Mouse (Mus musculus): ENCODE data around the gene Patl2.
"Not testable (repeated sequence)": the region's sequence is repeated elsewhere in the genome, so short reads cannot be mapped to it uniquely, and the experiment has no call there.

Gene Patl2

DNA sequence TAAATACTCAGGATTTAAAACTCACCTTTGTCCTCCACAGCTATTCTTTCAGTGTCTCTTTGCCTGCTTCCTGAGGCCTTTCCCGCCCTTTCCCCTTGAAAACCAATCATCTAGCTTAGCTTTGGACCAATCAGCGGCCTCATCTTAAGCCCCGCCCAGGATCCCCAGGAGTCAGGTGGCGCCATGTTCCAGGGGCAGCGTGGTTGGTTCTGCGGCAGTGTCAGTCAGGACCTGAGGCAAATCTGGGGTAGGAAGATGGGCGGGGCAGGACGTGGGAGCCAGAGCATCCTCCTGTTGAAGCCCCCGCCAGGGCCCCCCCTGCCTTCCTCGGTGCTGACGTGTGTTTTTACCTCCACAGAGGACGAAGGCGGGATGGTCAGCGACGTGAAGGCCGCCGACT is at the start of gene Patl2, which contains the start of gene Terb2:
Patl2 (minus strand) TSS at position 84 of the 400 bp plus-strand sequence.
Terb2 (plus strand) TSS at position 167 of the 400 bp plus-strand sequence.
- DNase-seq (ENCODE audit: extremely low spot score): no peak

GRCm38 (mm10) chr2:122235425-122235824 is 49.4 kb upstream of the Patl2 start:
- DNase-seq (ENCODE audit: extremely low spot score): no peak

DNA sequence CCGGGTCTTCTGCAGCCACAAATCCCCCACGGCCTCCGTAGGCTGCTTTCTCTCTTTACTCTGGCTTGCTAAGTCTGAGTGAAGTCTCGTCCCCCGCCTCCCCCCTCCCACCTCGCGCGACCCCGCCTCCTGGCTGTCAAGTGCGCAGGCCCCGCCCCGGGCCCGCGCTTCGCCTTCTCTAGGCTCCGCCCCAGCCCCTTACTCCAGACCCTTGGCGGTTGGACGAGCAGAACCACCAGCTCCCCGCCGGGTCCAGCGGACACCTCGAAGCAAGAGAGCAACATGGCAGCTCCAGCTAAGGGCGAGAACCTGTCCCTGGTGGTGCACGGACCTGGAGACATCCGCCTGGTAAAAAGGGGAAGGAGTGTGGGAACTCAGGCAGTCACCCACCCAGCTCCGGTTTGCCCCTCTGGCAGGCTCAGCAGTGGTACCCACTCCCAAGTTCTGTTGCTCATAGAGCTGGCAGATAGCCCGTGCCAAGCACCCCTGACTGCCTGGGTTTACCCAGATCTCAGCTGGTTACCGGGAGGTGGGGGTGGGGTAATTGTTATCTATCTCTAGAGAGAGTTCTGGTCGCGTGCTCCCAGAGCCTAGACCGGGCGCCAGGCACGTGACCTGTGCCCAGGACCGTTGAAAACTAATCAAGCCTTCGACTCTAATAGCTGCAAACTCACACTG is 48.8 kb upstream of the Patl2 start, which contains the start of gene Sord:
Sord (plus strand) TSS at position 139 of the 678 bp plus-strand sequence.
- DNase-seq (ENCODE audit: extremely low spot score): peak; percentile 94

GRCm38 (mm10) chr2:122233759-122234557 is 48.0 kb upstream of the Patl2 start:
- peak; percentile 48 for DNase-seq (ENCODE audit: extremely low spot score)

- DNase-seq (ENCODE audit: extremely low spot score): no peak
These were observed 47.4 kb upstream of the Patl2 start for GRCm38 (mm10) chr2:122233341-122233740.

DNA sequence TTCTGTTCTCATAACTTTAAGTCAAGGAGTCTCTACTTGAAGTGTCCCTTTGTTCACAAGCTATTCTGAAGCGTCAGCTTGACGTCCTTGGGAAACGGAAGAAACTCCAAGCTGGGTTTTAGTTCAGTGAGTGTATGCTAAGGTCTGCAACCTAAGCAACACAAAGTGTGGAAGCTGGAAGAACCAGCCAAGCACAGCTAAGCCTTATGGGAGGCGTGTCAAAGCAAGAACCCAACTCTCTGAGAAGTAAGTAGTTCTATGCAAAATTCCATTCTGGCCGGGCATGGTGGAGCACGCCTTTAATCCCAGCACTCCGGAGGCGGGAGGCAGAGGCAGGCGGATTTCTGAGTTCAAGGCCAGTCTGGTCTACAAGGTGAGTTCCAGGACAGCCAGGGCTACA is 45.6 kb upstream of the Patl2 start:
- DNase-seq (ENCODE audit: extremely low spot score): no peak

GRCm38 (mm10) chr2:122230395-122230794 is 44.4 kb upstream of the Patl2 start:
- no peak for DNase-seq (ENCODE audit: extremely low spot score)

GRCm38 (mm10) chr2:122223654-122224053 is 37.7 kb upstream of the Patl2 start:
- DNase-seq (ENCODE audit: extremely low spot score): no peak

- DNase-seq (ENCODE audit: extremely low spot score): no peak
These were observed 36.3 kb upstream of the Patl2 start for GRCm38 (mm10) chr2:122222272-122222671.

DNA sequence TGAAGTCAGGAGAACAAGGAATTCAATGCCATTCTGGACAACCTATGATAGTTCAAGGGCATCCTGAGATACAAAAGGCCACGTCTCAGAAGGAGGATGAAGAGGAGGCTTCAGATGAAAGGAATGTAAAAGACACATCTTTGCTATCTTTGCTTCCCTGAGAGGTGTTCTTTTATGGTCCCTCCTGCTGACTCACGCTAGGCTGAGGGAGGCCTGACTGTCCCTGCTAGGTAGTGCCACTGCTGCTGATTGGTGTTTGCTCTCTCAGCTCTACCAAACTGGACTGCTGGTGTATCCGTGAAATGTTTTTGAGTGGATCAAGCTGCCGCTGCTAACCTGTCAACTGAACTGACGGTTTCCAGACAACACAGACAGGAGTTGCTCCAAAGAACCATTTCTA is 35.8 kb upstream of the Patl2 start:
- no peak for DNase-seq (ENCODE audit: extremely low spot score)

- DNase-seq (ENCODE audit: extremely low spot score): no peak
These were observed 35.4 kb upstream of the Patl2 start for GRCm38 (mm10) chr2:122221378-122221777.

- no peak for DNase-seq (ENCODE audit: extremely low spot score)
These were observed 32.2 kb upstream of the Patl2 start for GRCm38 (mm10) chr2:122218234-122218633.

DNA sequence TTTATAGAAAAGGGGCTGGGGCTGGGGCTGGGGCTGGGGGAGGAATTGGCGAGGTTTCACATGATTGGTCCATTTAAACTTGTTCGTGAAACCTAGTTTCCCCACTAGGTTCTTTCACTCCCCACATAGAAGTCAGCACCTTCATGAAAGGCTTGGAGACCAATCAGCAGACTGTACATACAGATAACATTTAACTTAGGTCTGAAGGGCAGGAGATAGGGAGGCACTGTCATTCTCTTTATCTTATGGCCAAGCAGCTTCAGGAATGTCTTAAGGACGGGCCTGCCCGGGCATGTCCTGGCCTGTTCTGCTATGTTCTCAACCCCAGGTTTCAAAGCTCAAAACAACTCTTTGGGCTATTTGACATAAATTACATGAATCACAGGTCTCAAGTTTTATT is 31.1 kb upstream of the Patl2 start:
- not testable (repeated sequence) for DNase-seq (ENCODE audit: extremely low spot score)

DNA sequence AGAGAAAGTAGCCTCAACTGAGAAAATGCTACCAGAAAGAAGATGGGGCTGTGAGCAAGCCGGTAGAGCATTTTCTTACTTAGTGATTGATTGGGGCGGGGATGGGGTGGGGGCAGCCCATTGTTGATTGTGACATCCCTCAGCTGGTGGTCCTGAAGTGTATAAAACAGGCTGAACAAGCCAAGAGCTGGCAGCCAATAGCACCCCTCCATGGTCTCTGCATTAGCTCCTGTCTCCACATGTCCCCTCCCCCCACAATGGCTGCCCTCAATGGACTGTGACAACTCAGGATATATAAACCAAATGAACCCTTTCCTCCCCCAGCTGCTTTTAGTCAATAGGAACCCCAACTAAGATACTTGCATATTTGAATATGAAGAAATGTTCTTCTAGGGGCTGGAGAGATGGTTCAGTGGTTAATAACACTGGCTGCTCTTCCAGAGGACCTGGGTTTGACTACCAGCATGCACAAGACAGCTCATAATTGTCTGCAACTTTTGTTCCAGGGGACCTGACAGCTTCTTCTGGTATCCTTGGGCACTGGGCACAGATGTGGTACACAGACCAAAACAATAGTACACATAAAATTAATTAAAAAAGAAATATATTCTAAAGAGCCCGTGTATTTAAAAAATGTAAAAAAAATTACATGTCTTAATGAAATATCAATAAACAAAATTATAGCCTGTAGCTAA is 24.7 kb upstream of the Patl2 start:
- DNase-seq (ENCODE audit: extremely low spot score): peak; percentile 29

DNA sequence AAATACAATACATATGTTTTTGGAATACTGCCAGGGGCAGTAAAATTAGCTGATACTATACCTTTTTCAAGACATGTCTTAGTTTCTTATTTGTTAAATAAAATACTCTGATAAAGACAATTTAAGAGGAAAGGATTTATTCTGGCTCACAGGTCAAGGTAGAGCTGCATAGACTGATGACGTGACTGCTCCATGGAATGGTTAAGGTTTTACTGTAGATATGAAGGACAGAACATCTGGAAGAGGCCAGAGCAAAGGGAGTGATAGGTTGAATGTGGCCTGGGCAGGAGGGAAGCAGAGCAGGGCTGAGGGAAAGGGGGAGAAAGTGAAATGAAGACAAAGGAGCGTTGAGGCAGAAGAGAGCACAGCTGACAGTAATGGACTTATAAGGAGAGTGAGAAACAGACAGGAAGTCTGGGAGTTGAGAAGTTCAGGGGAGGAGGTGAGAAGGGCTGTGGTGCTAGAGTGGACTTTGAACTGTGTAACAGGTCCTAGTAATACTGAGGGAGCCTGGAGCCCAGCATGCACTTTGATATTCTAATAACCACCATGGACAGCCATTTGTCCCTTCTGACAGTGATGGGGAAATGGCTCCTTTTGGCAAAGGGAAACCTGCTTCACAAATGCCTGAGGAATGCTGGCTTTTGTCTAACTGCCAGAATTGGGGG is 20.6 kb upstream of the Patl2 start:
- DNase-seq (ENCODE audit: extremely low spot score): no peak

DNA sequence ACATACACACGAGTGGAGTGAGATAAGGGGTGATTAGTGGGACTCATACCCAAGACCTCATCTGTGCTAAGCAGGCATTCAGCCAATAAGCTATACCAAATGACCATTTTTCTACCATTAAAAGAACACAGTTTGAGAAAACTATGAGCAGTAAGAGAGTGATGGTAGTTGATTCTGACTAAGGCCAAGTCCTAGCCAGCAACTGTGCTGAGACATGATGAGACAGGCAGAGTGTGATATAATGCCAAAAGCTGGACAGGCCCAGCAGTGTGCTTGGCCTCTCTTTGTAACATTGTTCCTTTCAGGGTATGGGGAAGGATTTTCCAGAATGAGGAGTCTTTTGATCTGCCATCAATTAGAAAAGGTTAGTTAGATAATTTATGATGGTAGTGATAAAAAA is 15.5 kb upstream of the Patl2 start:
- DNase-seq (ENCODE audit: extremely low spot score): no peak

DNA sequence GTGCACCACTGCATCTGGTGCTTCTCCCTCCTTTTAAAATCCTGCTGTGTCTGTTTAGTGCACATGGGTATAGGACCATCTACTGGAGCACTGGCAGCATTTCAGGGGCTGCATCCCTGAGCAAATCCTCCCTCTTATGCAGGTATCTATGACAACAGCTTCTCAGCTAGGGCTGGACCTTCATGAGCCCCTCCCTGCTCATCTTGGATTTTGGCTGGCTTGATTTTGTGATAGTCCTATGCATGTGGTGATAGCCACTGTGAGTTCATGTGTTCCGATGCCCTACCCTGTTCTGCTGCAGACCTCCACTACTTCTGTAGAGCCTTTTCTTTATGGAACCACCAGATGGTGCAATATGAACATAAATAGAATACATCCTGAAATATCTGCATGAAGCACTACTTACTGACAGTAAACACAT is 8.5 kb upstream of the Patl2 start:
- peak; percentile 9 for DNase-seq (ENCODE audit: extremely low spot score)

GRCm38 (mm10) chr2:122191849-122192248 is 5.9 kb upstream of the Patl2 start:
- no peak for DNase-seq (ENCODE audit: extremely low spot score)

GRCm38 (mm10) chr2:122186751-122187150 is 762 bp upstream of the Patl2 start:
- no peak for DNase-seq (ENCODE audit: extremely low spot score)

- DNase-seq (ENCODE audit: extremely low spot score): no peak
These were observed 903 bp downstream of the Patl2 start for GRCm38 (mm10) chr2:122185086-122185485.

DNA sequence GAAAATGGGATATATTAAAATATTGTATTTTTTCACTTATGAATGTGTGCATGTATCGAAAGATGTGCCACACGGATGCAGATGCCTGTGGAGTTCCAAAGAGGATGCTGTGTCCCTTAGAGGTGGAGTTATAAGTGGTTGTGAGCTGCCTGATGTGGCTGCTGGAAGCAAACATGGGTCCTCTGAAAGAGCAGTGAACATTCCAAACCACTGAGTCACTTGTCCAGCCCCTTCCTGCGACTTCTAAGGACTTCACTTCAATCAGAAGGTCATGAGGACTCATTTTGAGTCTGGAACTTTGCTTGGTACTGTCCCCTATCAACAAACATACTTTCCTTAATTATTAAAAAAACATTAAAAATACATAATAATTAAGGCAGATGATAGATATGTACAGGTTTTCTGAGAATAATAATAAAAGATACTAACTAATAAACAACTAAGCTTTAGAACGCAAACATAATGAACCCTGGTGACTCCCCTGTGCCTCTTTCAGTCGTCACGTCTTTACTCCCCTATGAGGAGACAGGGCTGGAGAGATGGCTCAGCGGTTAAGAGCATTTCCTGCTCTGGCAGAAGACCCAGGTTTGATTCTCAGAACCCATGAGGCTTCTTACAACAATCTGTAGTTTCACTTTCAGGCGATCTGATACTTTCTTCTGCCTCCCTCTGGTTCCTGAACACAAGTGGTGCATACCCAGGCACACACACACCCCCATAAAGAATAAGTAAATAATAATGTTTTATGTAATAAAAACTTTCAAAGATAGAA is 5.8 kb downstream of the Patl2 start:
- no peak for DNase-seq (ENCODE audit: extremely low spot score)
